Mouse (Mus musculus) kidney, embryonic 14.5 days (tissue): ENCODE measurements around the gene Tspan2. TPM values are rescaled to one million over a fixed set of nuclear protein-coding genes. Genes with fewer than 3 reads are reported as not detected.

Source experiments
- ATAC-seq: fragments of 200-750 bp; cut with Nextera tagmentation; 2 replicates; pipeline ENCODE4 v1.8.0; 2017; ENCODE audit warnings: moderate number of reproducible peaks, mild to moderate bottlenecking, moderate TSS enrichment, moderate library complexity; ENCODE audit not compliant: low FRiP score, low TSS enrichment
- H3K27ac ChIP-seq: fragments of 300-500 bp; sonication (generic); 2 replicates; pipeline ENCODE4 v1.5.1; 2014; ENCODE audit warnings: low read depth, mild to moderate bottlenecking, low read length, moderate library complexity, mixed read lengths
- H3K27me3 ChIP-seq: fragments of 300-500 bp; sonication (generic); 2 replicates; pipeline ENCODE4 v1.6.1; 2014; ENCODE audit warnings: mild to moderate bottlenecking, low read length; ENCODE audit not compliant: control insufficient read depth, insufficient read depth
- H3K36me3 ChIP-seq: fragments of 300-500 bp; sonication (generic); 2 replicates; pipeline ENCODE4 v1.6.1; 2014; ENCODE audit warnings: low read length, mixed read lengths; ENCODE audit not compliant: control insufficient read depth, insufficient read depth
- H3K4me1 ChIP-seq: fragments of 300-500 bp; sonication (generic); 2 replicates; pipeline ENCODE4 v1.6.1; 2014; ENCODE audit warnings: low read length, mixed read lengths; ENCODE audit not compliant: control insufficient read depth, insufficient read depth
- H3K4me2 ChIP-seq: fragments of 300-500 bp; sonication (generic); replicated peaks from 2 replicates; pipeline ENCODE4 v1.6.1; 2014; ENCODE audit warnings: low read depth, mild to moderate bottlenecking, low read length
- H3K4me3 ChIP-seq: fragments of 300-500 bp; sonication (generic); 2 replicates; pipeline ENCODE4 v1.5.1; 2014; ENCODE audit warnings: mild to moderate bottlenecking, low read length
- H3K9ac ChIP-seq: fragments of 300-500 bp; sonication (generic); 2 replicates; pipeline ENCODE4 v1.6.1; 2014; ENCODE audit warnings: low read depth, mild to moderate bottlenecking, low read length, moderate library complexity
- H3K9me3 ChIP-seq: fragments of 300-500 bp; sonication (generic); 2 replicates; pipeline ENCODE4 v1.6.1; 2016; ENCODE audit warnings: low read length; ENCODE audit not compliant: control insufficient read depth
- whole genome bisulfite sequencing: fragments of 180-500 bp; shearing (Covaris S2); extraction: QIAGEN DNeasy Blood & Tissue Kit; methylation state at CpG from one replicate; pipeline ENCODE4 v1.1.7; 2014; 5-methylcytosine and 5-hydroxymethylcytosine counted together
- polyA plus RNA-seq: library from polyadenylated mRNA; unstranded; fragments of >200 nt; fragmentation: Nextera tagmentation; extraction: Ambion mirVana; gene quantifications from 2 replicates; pipeline ENCODE4 v1.2.1, GENCODE M21; 2014

The Tspan2 gene
- polyA plus RNA-seq, 1 experiment from 2014 or later, result 8.6 TPM

DNA sequence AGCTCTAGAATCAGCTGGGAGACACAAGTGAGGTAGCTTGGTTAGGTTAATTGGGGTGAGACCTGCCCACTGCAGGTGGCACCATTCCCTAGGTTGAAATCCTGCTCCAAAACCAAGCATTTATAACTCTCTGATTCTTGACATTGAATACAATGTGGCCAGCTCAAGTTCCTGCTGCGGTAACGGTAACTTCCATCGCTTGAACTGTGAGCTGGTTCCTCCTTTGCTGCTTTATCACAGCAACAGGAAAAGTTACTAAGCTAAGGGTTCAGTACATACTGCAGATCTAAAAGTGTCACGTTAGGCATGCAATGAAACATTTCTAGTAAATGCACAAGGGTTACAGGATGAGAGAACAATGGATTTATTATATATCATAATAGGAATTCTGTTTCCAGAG, 1.7 kb upstream of the Tspan2 start:
- WGBS, result 88% methylated on average over 4 of the region's 4 CpGs

DNA sequence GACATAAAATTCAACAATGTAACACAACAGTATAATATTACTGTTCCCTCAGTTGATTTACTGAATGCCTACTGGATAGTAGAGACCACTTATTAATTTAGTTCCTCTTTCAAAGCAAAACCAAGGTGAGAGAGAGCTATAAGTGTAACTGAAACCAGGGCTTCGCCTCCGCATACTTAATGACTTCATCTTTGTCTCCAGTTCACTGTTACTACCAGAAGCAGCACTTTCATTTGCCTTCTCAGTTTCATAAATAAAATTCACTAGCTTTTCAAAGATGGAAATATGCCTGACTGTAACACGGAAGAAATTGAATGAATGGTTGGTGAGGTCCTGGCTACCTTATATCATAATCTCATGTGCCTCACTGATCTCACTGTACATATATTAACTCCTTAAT, 1.3 kb upstream of the Tspan2 start:
- Histone ChIP-seq H3K9ac (no peak overlapping the region), H3K36me3 (no peaks in the 10 kb centered on the region), H3K27me3 (no peaks in the 10 kb centered on the region), H3K9me3 (no peaks in the 10 kb centered on the region), H3K27ac (no peak overlapping the region), H3K4me2 (no peak overlapping the region), H3K4me3 (no peak overlapping the region), H3K4me1 (no peaks in the 10 kb centered on the region)
- WGBS, result 90% methylated on average over 3 of the region's 3 CpGs
- ATAC-seq, result no peak

More for the DNA sequence above, 1.7 kb upstream of the Tspan2 start:
- Histone ChIP-seq H3K4me3 (no peak overlapping the region), H3K9me3 (no peaks in the 10 kb centered on the region), H3K27ac (no peak overlapping the region), H3K4me2 (no peak overlapping the region), H3K27me3 (no peaks in the 10 kb centered on the region), H3K4me1 (no peaks in the 10 kb centered on the region), H3K36me3 (no peaks in the 10 kb centered on the region), H3K9ac (no peak overlapping the region)
- no peak for ATAC-seq

DNA sequence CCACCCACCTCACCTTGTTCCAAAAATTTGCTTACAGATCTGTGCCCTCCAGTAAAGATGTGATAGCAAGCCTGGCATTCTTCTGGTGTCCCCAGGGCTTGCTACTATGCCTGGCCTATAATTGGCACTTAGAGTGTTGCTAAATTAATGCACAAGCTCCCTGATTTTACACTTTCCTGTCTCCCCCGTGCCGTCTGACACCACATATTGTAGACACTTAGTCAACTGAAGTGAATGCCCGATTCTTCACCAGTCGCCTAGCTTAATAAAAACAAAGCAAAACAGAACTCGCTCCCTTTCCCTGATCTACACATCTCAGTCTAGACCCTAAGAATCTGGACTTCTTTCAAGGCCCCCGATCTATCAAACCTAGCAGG, 405 bp upstream of the Tspan2 start:
- peak overlapping the region; percentile 61 for H3K4me3 ChIP-seq
- no peaks in the 10 kb centered on the region for H3K9me3 ChIP-seq
- WGBS, result 32% methylated on average over 6 of the region's 6 CpGs
- H3K27me3 ChIP-seq, result no peaks in the 10 kb centered on the region
- H3K36me3 ChIP-seq, result no peaks in the 10 kb centered on the region
- ATAC-seq, result no peak
- H3K27ac ChIP-seq, result no peak overlapping the region
- peak overlapping the region; percentile 86 for H3K4me2 ChIP-seq
- H3K9ac ChIP-seq, result peak overlapping the region; percentile 52; the same call in 1 of the 2 replicates
- H3K4me1 ChIP-seq, result no peaks in the 10 kb centered on the region

DNA sequence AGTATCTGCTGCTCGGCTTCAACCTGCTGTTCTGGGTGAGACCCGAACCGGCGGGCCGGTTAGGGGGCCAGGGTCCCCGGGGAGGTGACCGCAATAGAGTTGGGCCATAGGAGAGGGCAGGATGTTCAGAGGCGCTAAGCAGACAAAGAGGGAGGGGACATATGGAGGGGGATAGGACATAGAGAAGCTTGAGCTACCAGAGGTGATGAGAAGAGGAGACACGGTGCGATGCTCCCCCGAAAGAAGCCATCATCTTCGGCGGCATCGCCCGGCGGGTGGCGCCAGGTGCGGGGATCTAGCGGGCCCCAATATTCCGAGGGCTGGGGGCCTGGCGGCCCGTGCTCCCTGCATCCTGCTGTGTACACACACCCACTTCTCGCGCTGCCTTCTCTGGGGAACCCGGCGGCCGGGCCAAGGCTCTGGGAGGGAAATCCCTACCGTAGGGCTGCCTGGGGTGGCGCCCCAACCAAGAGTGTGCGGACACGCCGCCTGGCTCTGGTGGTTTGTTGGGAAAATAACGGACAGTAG, 766 bp downstream of the Tspan2 start:
- Histone ChIP-seq H3K36me3 (no peaks in the 10 kb centered on the region), H3K27ac (no peak overlapping the region), H3K9me3 (no peaks in the 10 kb centered on the region), H3K4me2 (peak overlapping the region; percentile 86), H3K4me3 (peak overlapping the region; percentile 61), H3K4me1 (no peaks in the 10 kb centered on the region), H3K9ac (peak overlapping the region; percentile 52), H3K27me3 (no peaks in the 10 kb centered on the region)
- ATAC-seq, result peak; percentile 70
- WGBS, result 2% methylated on average over 33 of the region's 33 CpGs

DNA sequence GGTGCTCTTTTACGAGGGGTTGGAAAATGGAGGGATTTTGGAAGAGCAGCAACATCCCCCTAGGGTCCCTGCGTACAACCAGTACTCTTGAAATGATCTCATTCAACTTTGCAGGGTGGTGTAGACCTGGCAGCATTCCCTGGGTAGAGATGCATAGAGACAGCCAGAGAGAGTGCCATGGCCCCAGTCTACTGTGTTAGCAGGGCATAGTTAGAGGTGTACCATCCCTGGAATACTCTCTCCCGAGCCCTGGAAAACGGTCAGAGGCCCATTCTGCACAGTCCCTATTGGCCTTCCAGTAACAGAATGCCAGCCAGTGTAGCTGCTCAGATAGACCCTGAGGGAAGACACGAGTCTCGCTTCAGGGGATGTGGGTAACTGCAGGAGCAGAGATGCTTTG, 1.3 kb downstream of the Tspan2 start:
- ATAC-seq, result no peak
- WGBS, result 59% methylated on average over 6 of the region's 6 CpGs

DNA sequence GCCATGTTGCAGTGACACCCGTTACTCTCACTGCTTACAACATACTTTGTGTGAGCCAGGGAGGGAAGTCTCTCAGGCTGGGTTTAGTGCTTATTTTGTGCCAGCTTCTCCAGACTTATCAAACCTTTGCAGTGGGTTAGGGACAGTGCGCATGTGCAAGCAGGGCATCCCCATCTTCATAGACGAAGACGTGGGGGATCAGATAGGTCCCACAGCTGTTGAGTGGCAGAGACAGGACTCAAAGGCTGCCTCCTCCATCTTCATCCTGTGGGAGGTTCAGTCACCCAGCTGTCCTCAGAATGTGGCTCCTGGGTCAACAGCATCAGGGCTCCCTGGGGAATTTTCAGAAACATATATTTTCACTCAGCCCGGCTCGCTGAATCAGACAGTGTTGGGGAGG, 2.1 kb downstream of the Tspan2 start:
- Histone ChIP-seq H3K9me3 (no peaks in the 10 kb centered on the region), H3K4me3 (no peak overlapping the region), H3K4me2 (no peak overlapping the region), H3K27ac (no peak overlapping the region), H3K27me3 (no peaks in the 10 kb centered on the region), H3K4me1 (no peaks in the 10 kb centered on the region), H3K36me3 (no peaks in the 10 kb centered on the region), H3K9ac (no peak overlapping the region)
- no peak for ATAC-seq
- 39% methylated on average over 6 of the region's 6 CpGs for WGBS

More for the DNA sequence above, 1.3 kb downstream of the Tspan2 start:
- no peaks in the 10 kb centered on the region for H3K27me3 ChIP-seq
- H3K9ac ChIP-seq, result no peak overlapping the region; the same call in 1 of the 2 replicates
- no peak overlapping the region for H3K27ac ChIP-seq
- peak overlapping the region; percentile 86 for H3K4me2 ChIP-seq
- peak overlapping the region; percentile 61 for H3K4me3 ChIP-seq
- H3K9me3 ChIP-seq, result no peaks in the 10 kb centered on the region
- no peaks in the 10 kb centered on the region for H3K36me3 ChIP-seq
- no peaks in the 10 kb centered on the region for H3K4me1 ChIP-seq

DNA sequence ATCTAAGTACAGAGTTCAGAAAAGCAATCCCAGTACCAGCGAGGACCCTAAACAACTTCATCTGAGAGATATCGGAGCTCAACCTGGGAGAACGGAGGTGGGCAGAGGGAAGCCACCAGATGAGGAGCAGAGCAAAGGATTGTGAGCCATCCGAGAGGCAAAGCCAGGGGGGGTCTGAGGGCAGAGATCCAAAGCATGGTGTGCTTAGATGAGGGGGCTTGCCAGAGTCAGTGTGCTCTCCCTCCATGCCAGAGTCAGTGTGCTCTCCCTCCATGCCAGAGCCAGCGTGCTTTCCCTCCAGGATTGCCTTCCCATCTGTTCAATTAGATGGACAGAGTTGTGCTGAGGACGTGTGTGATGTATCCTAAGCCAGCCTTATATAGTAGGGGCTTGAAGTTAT, 2.8 kb downstream of the Tspan2 start:
- H3K4me1 ChIP-seq, result no peaks in the 10 kb centered on the region
- H3K4me2 ChIP-seq, result no peak overlapping the region
- no peak overlapping the region for H3K9ac ChIP-seq
- 64% methylated on average over 6 of the region's 6 CpGs for WGBS
- no peaks in the 10 kb centered on the region for H3K36me3 ChIP-seq
- no peak overlapping the region for H3K27ac ChIP-seq
- no peaks in the 10 kb centered on the region for H3K9me3 ChIP-seq
- H3K4me3 ChIP-seq, result no peak overlapping the region
- H3K27me3 ChIP-seq, result no peaks in the 10 kb centered on the region
- ATAC-seq, result no peak

DNA sequence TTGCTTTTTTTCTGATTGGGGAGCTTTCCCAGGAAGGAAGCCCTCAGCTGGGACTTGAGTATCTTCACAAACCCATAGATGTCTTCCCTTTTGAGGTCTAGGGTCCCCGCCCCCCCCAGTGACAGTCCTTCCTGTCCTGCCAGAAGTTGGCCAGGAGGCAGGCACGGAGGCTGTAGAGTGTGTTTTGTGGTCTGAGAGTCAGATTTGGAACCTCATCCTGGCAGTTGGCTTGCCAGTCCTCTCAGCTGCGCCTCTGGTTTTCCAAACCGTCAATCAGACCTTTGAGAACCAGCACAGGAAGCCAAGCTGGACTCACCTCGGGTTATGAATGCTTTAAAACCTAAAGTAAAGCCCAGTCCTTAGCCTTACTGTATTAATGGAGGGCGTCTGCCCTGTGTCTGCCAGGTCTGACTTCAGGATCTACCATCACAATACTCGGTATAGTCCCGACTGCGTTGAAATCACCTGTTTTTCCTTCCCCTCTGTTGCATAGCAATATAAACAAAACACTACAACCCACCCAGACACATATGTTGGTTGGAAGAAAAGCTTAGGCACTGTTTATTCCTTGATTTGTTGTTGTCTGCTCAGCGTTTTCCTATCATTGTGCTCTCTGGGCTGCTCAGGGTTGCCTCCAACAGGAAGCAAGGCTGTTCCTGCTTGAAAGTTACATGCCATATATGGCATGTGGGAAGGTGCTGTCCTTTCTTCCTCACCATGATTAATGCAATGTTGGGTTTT, 4.0 kb downstream of the Tspan2 start:
- no peaks in the 10 kb centered on the region for H3K27me3 ChIP-seq
- no peak overlapping the region for H3K9ac ChIP-seq
- no peak overlapping the region for H3K4me3 ChIP-seq
- 75% methylated on average over 10 of the region's 10 CpGs for WGBS
- H3K27ac ChIP-seq, result no peak overlapping the region
- no peaks in the 10 kb centered on the region for H3K36me3 ChIP-seq
- no peaks in the 10 kb centered on the region for H3K9me3 ChIP-seq
- ATAC-seq, result no peak
- no peak overlapping the region for H3K4me2 ChIP-seq
- no peaks in the 10 kb centered on the region for H3K4me1 ChIP-seq

DNA sequence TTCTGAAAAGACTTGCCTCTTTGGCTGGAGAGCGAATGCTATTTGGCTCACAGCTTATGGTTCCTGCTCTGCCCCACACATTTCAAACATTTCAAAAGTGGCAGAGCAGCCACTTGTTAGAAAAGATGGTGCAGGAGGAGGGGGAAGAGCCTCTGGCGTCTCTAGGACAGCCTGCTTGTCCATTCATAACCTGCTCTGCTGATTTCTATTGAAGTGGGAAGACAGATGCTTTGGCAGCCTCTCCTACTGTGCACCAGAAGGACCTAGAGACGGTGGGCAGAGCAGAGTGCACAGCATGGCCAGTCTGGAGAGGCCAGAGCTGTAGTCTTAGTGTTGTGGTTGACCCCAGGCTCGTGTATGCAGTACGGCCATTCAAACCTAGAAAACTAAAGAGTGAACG, 4.6 kb downstream of the Tspan2 start:
- no peaks in the 10 kb centered on the region for H3K9me3 ChIP-seq
- H3K4me1 ChIP-seq, result no peaks in the 10 kb centered on the region
- H3K27me3 ChIP-seq, result no peaks in the 10 kb centered on the region
- ATAC-seq, result no peak
- H3K9ac ChIP-seq, result no peak overlapping the region
- H3K4me2 ChIP-seq, result no peak overlapping the region
- H3K4me3 ChIP-seq, result no peak overlapping the region
- no peak overlapping the region for H3K27ac ChIP-seq
- H3K36me3 ChIP-seq, result no peaks in the 10 kb centered on the region
- 87% methylated on average over 6 of the region's 6 CpGs for WGBS
